10 mouse cellular contexts compared by ENCODE assay signal in the genomic region with DNA sequence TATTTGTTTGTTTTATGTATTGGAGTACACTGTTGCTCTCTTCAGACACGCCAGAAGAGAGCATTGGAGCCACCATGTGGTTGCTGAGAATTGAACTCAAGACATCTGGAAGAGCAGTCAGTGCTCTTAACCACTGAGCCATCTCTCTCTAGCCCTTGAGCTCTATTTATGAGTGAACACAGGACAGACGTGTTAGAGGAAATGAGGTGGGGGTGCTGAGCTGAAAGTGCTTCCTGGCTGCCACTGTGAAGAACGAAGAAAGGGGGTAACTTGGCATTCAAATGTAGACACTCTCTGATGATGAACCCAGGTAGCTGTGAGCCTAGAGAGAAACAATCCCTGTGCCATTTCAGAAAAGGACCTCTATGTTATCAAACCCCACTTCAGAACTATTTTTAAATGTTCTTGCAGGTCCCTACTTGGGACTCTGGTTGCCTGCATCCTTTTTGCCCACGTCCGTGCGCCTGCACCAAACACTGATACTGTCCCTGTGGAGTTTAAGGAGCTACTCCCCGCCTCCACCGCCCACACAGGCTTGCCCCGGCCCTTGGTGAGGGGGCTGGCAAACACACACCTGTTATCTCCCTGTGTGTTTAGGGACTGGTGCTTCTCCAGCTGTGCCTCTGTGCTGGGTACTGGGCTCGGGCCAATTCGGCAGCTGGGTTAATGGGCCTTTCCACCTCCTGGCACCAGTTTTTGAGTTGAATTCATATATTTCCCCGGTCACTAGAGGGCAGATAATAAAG. TPM values are rescaled to one million over a fixed set of nuclear protein-coding genes. Genes with fewer than 3 reads are reported as not detected.
DNase-seq lines count a peak whose midpoint lies in the region; ATAC-seq lines count a peak whose summit lies in the region.
"Had no signal": no experiment of that assay in that cellular context is flagged by ENCODE, and none has a peak within 500 bp of the region (broad histone marks: within the 10 kb centered on the region; RNA-seq: fewer than 3 reads in every experiment).

No protein-coding gene starts in this region.

- peak; percentile 73; the same call in 1 of the 2 replicates for ATAC-seq in heart, embryonic 15.5 days (replicated peaks; ENCODE audit: insufficient number of reproducible peaks, insufficient read depth, low FRiP score, low read depth)
- ATAC-seq in midbrain, embryonic 14.5 days (ENCODE audit: low FRiP score, low TSS enrichment) = no peak
- ATAC-seq: Patski had no signal

- H3K36me3 ChIP-seq in heart, embryonic 15.5 days = no peaks in the 10 kb centered on the region
- H3K36me3 ChIP-seq in midbrain, embryonic 14.5 days (ENCODE audit: control insufficient read depth, insufficient read depth, low read length) = no peaks in the 10 kb centered on the region
- H3K36me3 ChIP-seq: limb, embryonic 12.5 days had no signal

- peak overlapping the region; percentile 56 for H3K27ac ChIP-seq in heart, embryonic 15.5 days
- H3K27ac ChIP-seq in midbrain, embryonic 14.5 days (replicated peaks; ENCODE audit: low read depth, low read length) = peak overlapping the region; percentile 66
- H3K27ac ChIP-seq: kidney, postnatal 0 days; limb, embryonic 12.5 days had no signal

- H3K9ac ChIP-seq in heart, embryonic 15.5 days = no peak overlapping the region
- 0 out of 2 replicates have a peak overlapping the region, but pooled peaks have one; percentile 6 for H3K9ac ChIP-seq in midbrain, embryonic 14.5 days (replicated peaks; ENCODE audit: low read length)
- H3K9ac ChIP-seq: limb, embryonic 12.5 days had no signal

- no peaks in the 10 kb centered on the region for H3K27me3 ChIP-seq in heart, embryonic 15.5 days
- no peaks in the 10 kb centered on the region for H3K27me3 ChIP-seq in midbrain, embryonic 14.5 days (ENCODE audit: control insufficient read depth, insufficient read depth, low read length)
- H3K27me3 ChIP-seq: Patski had no signal

- DNase-seq in thymus, postnatal 0 days (ENCODE audit: low spot score) = peak; percentile 14
- no peak for DNase-seq in thymus, postnatal 25 days
- DNase-seq in midbrain, embryonic 14.5 days = no peak
- no peak for DNase-seq in kidney, postnatal 25 days
- DNase-seq in cerebellum, adult 9-10 months = no peak
- DNase-seq in ovary, postnatal 10 days (ENCODE audit: low spot score) = no peak

- 31% methylated on average over 12 of the region's 12 CpGs for WGBS in heart, embryonic 15.5 days
- 52% methylated on average over 12 of the region's 12 CpGs for WGBS in midbrain, embryonic 14.5 days

- no peak overlapping the region for H3K4me3 ChIP-seq in heart, embryonic 15.5 days
- H3K4me3 ChIP-seq in midbrain, embryonic 14.5 days (replicated peaks; ENCODE audit: low read depth, low read length) = no peak overlapping the region
- H3K4me3 ChIP-seq: limb, embryonic 12.5 days had no signal

- peaks cover 29% of the 10 kb centered on the region for H3K4me1 ChIP-seq in heart, embryonic 15.5 days (replicated peaks)
- peaks cover 24% of the 10 kb centered on the region for H3K4me1 ChIP-seq in midbrain, embryonic 14.5 days (ENCODE audit: control insufficient read depth, insufficient read depth, low read length)

- H3K4me2 ChIP-seq in heart, embryonic 15.5 days = peak overlapping the region; percentile 49
- 0 out of 2 replicates have a peak overlapping the region, but pooled peaks have one; percentile 6 for H3K4me2 ChIP-seq in midbrain, embryonic 14.5 days (ENCODE audit: low read length)

- H3K9me3 ChIP-seq in heart, embryonic 15.5 days (replicated peaks) = no peaks in the 10 kb centered on the region
- no peaks in the 10 kb centered on the region for H3K9me3 ChIP-seq in midbrain, embryonic 14.5 days (ENCODE audit: control insufficient read depth, low read length)
- H3K9me3 ChIP-seq: limb, embryonic 12.5 days had no signal

RNA-seq across cellular contexts. Expression of a gene that starts 58.2 kb away (rescaled TPM):
- polyA plus RNA-seq in thymus, postnatal 0 days (2015; fragmentation: Nextera tagmentation; extraction: Ambion mirVana) = 0.22 and 0.23 TPM in 2 replicates
- polyA plus RNA-seq in heart, embryonic 15.5 days (2015; fragmentation: Nextera tagmentation; extraction: Ambion mirVana) = 0.25 and 0.37 TPM in 2 replicates
- polyA plus RNA-seq in midbrain, embryonic 14.5 days (2014; fragmentation: Nextera tagmentation; extraction: Ambion mirVana) = 0.08 and 0.28 TPM in 2 replicates
- polyA plus RNA-seq: kidney, postnatal 0 days; limb, embryonic 12.5 days; Patski had no signal
